Mouse (Mus musculus): ENCODE measurements around the gene 1700030K09Rik.

1700030K09Rik gene

DNA sequence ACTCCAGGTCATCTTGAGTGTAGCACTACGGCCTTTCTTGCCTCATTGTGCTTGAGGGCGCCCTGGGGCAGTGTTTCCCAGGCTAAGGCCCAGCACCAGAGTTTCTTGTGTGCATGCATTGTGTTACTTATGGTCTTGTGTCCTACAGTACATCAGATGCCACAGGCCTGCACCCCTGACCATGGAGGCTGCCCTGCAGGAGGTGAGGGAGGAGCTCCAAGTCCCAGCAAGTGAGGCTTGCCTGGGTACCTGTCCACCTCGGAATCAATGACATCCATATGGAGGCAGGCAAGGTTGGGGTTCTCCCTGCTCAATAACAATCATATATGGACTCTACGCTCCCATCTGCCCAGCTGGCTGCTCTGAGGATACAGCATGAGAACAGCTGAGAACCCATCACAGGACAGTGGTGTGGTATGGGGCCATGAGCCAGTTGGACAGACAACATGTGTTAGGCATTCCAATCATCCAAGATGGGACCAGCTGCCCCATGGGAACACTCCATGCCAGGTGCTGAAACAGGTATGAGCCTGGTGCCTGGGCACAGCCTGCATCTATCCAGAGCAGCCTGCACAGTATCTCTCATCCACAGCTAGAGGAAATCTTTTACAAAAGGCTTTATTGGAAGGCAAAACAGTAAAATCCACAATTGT lies 16.3 kb downstream of the 1700030K09Rik start:
- no peak for DNase-seq (ENCODE audit: low spot score)

DNA sequence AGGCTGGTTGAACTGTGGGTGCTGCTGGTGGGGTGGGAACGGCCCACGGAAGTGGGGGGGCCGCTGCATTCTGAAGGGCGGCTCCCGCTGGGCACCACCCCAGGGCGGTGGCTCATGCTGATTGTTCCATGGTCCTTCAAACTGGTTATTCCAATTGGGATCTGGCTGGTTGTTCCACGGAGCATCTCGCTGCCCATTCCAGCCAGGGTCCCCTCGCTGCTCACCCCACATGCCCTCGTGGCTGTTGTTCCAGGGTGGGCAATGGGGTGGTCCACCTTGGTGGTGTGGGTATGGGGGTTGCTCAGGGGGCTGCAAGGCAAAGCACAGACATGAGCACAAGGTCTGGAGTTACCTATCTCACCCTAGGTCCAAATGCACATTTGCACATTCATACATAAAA lies 20.5 kb downstream of the 1700030K09Rik start:
- no peak for DNase-seq (ENCODE audit: low spot score)

DNA sequence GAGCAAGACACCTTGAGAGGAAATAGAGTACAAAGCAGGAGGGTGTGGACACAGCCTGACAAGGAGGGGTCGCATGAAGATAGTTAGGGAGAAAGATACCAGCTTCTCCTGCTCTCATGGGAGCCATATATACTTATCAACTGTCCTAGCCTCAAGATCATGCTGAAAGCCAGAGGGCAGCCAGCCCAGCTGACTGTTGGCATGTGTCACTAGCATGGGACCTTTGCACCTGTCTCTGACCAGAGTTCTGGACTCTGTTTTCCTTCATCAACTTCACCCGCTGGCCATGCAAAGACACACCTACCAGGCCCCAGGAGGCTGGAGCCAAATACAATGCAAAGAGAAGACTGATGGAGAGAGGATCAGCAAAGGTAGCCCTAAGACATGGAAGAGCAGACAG lies 25.6 kb downstream of the 1700030K09Rik start:
- no peak for DNase-seq (ENCODE audit: low spot score)

DNA sequence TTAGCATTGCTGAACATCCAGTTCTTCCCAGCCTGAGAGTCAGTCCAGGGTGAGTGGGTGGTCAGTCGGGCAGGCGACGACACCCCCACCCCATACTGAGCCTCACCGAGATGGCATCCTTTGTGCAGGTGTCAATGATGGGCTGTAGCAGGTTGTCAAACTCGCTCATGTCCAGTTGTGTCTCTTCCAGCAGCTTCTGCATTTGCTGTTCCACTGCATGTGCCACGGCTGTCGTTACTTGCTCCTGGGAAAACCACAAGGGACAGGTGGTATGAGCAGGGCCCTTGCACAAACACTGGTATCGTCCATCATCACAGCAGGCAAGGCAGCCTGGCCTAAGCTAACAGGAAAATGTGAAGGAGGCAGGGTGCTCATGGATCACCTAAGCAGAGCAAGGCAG lies 26.3 kb downstream of the 1700030K09Rik start:
- no peak for DNase-seq (ENCODE audit: low spot score)

DNA sequence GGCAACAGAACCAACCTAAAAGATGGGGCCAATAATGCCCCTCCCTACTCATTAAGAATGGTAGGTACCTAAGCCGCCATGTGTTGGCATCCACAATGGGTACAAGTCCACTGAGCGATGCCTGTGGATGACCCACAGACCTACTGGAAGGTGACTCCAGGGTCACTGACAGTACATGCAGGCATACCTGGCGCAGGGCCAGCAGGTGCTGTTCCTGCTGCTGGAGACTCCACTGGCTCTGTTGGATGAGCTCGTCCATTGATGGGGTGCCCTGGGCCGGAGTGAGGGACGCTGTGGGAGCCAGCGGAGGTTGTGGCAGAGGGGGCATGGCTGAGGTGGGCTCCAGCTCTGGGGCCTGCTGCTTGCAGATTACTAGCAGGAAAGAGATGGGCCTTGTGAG lies 27.0 kb downstream of the 1700030K09Rik start:
- DNase-seq (ENCODE audit: low spot score): no peak

DNA sequence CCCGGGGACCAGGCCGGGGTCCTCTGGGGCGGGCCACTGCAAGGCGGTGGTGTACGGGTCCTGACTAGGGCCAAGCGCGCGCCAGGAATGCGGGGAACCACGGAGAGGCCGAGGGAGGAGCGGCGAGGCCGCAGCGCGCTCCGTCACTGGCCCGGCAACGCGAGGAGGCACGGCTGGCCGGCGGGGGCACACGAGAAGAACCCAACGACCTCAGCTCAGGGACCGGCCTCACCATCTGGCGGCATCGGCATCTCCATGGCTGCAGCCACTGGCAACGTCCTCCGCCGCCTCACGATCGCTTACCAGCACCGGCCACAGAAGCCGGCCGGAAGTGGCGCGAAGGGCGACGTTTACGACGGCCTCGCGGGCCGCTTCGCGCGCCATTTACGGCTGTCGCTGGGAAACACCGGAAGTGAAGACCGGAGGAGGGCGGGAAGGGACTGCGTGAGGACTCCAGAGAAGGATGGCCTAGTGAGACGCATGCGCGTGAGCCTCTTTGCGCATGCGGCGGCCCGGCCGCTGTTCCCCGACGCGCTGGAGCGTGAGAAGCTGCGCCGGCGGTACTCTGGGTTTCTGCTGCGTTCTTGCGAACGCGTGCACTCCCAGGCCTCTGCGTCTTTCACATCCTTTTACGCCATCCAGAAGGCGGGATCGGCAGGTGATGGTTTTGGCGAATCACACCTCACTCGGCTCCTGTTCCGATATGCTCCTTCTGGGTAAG lies 31.3 kb downstream of the 1700030K09Rik start, which contains the start of gene Cherp:
Cherp (minus strand) TSS at position 401 of the 721 bp plus-strand sequence.
- DNase-seq (ENCODE audit: low spot score): peak; percentile 98

DNA sequence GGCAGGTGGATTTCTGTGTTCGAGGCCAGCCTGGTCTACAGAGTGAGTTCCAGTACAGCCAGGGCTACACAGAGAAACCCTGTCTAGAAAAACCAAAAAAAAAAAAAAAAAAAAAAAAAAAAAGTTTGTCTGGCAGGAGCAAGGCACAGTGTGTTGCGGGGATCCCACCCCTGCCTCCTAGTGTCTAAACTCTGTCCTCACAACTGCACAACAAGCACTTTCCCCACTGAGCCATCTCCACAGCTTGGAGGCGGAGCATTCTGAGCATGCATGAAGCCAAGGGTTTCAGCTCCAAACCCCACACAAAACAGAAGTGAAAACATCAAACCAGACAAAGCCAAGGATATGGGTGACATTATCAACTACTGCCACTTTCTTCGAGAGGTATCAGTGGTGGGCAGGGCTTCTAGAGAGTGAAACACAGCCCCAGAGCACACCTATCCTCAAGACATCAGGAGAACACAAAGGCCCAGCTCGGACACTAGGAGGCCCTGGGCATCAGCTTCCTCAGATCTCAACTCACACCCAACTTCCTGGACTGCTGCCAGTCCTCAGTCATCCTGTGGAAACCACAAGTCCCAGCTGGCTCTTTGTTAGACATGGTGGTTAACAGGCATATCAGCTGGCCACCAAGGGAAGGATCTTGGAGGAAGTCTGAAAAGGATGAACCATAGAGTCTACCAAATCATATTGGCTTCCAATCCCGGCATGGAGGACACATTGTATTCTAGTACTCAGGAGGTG lies 41.9 kb downstream of the 1700030K09Rik start:
- peak; percentile 53 for DNase-seq (ENCODE audit: low spot score)

DNA sequence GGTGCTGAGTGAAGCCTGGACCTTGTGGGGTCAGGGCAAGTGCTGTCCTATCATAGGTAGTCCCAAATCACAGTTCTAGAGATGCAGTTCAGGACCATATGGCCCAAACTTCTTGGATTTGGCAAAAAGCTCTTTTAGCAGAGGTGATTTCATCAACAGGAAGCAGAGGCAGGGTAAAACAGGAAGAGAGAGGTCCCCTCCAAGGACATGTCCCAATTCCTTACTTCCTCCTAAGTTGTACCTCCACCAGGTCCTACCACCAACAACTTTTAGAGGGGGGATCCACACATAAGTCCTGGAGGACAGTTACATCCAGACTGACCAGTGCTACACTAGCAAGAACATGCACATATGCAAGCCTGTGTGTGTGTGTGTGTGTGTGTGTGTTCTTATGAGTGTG lies 43.3 kb downstream of the 1700030K09Rik start:
- no peak for DNase-seq (ENCODE audit: low spot score)

DNA sequence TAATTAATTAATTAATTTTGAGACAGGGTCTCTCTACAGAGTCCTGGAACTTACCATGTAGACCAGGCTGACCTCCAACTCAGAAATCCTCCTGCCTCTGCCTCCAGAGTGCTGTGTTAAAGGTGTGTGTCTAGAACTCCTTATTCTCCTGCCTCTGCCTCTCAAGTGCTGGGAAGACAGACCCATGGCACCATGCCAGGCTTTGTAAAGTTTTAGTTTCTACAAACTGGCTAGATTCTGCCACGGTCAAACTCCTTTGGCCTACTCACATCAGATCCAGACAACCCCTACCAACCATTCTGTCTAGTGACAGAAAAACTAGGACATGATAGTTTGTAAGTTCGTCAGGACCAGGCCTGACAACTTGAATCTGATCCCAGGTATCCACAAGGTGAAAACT lies 47.3 kb downstream of the 1700030K09Rik start:
- DNase-seq (ENCODE audit: low spot score): no peak

DNA sequence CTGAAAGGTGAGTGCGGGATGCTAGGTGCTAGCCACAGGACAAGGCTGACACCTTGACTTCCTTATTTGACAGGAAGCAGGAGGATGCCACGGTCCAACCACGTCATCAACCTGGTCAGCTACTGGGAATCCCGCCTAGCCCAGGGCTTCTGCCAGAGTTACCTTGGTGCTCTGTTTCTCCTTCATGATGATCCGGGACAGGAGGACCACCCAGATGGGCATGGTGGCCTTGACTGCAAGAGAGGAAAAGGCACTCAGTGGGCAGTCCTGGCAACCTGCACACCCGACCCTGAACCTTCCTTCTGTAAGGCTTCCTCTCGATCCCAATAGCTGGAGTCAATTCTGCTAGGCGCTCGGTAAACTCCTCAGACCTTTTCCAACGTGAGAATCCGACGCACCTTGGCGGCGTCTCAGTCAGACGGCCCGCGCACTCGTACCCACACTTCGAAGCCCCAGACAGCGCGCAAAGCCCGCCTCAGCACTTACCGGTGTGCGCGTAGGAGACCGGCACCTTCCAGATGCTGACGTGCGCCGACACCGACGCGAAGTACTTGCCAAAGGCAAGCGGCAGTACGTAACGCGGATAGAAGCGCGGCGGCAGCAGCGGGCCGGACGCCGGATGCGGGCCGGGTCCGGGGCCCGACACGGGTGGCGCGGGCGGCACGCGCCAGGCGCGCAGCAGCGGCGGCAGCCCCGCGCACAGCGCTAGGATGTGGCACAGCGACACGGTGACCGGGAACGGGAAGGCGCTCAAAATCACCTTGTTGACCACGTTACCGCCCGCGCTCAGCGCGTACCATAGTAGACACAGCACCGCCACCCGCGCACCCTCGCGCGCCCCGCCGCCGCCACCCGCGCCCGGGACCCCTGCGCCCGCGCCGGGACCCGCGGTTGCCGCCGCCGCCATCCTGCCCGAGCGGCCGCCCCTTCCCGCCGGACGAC lies 48.3 kb downstream of the 1700030K09Rik start, which contains the start of gene Slc35e1:
Slc35e1 (minus strand) TSS at position 935 of the 942 bp plus-strand sequence.
- DNase-seq (ENCODE audit: low spot score): no peak

DNA sequence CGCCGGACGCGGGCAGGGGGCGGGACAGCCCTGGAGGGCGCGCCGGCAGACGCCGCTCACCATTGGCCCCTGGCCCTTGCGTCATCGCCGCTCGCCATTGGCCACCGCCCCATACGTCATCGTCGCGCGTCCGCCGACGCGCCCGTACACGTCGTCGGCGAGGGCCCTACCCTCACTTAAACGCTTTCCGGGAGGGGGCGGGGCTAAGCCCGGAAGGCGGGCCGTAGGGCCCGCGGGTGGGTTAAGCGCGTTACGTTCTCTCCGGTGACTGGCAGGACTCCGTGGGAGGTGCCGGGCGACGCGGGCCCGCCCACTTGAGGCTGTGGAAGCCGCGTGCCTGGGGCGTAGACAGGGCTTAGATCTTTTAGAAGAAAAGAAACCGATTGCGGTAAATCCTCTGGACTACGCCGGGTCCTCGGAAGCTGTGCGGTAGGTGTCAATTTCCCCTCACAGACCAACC lies 49.0 kb downstream of the 1700030K09Rik start:
- DNase-seq (ENCODE audit: low spot score): peak; percentile 99

DNA sequence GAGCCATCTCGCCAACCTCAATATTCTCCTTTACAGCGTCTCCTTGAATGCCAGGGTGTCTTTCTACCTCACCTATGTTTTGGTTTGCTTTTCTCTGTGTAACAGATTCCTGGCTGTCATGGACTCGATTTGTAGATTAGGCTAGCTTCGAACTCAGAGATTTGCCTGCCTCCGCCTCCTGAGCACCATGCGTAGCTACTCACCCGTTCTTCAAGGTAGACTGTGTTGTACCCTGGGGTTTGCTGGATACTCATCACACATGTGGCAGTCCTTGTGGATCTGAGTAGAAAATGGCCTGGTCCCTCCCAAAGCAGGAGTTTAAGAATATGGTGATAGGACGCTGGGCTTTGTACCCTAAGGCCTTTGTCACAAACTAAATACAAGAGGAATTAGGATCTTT lies 49.7 kb downstream of the 1700030K09Rik start:
- DNase-seq (ENCODE audit: low spot score): no peak

DNA sequence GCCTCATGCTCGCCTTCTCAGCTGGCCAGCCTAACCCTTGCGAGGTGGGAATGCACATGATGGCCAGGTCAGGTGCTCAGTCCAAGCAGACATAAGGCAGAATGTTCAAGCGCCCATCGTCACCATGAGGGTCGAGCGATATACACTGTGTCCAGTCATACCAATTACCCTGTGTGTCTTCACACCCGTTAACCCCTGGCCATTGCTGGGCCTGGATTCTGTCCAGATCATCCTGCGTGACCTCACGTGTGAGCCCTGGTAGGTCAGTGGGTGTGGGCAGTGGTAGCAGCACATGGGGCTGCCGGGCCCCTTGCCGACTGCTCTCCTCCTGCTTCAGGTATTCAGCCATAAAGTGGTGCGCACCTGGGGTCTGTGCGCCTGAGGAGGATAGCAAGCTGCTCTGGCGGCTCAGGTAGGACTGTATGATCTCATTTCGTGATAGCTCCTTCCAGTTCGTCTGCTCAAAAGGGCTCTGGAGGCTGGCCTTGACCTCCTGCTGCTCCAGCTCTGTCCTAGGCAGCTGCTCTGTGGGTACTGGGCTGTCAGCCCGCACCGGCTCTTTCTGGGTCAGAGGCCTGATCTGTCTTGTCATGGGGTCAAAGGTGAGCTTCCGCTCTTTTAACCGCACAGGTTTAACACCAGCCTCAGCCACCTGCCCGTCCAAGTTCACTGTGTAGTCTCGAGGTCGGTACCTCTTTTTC lies 51.9 kb downstream of the 1700030K09Rik start:
- DNase-seq (ENCODE audit: low spot score): no peak

DNA sequence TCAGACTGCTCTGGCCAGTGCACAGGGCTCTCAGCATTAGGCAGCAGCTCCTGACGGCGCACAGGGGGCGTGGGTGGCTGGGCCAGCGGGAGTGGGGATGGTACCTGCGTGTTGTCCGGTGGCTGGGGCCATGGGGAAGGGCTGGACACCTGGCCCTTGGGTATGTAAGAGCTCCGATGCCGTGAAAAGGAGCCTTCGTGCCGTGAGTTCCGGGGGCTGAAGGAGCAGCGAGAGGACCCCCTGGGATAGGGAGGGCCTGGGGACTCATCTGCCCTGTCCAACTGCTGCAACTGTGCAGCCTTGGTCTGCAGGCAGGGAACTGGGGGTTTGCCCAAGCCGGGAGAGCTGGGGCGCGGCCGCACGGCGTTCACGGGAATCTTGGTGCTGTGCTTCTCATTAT lies 52.5 kb downstream of the 1700030K09Rik start:
- no peak for DNase-seq (ENCODE audit: low spot score)

DNA sequence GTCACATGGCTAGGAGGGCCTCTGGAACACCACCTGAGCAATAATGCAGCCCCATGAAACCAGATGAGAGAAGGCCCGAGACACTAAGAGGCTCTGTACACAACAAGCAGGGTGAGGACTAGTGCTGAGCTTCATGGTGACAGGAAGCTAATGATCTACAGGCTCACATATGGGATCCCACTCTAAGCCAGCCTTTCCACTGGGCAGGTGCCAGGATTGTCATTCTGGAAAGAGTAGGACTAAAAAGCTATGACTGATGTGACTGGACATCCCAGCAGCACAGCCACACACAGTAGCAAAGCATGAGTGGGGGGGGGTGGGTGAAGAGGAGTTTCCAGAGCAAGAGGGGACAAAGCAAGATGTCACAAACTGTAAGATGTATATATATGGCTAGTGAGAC lies 54.2 kb downstream of the 1700030K09Rik start:
- no peak for DNase-seq (ENCODE audit: low spot score)

DNA sequence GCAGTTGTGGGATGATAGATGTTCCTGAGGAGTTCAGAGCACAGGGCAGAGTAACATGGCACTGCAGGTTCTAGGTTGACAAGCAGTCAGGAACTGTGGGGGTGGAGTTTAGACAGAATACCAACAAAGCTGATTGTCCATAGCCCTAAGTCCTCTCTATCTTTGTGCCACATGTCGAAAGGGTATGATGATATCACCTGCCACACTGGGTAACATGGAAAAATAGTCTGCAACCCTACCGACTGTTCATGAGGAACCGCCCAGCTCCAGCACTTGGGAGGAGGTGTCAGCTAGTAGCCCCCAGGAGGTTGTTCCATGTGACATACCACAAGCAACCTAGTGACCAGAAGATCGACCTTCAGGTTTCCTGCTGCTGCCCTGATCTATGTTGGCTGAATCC lies 54.8 kb downstream of the 1700030K09Rik start:
- DNase-seq (ENCODE audit: low spot score): no peak

DNA sequence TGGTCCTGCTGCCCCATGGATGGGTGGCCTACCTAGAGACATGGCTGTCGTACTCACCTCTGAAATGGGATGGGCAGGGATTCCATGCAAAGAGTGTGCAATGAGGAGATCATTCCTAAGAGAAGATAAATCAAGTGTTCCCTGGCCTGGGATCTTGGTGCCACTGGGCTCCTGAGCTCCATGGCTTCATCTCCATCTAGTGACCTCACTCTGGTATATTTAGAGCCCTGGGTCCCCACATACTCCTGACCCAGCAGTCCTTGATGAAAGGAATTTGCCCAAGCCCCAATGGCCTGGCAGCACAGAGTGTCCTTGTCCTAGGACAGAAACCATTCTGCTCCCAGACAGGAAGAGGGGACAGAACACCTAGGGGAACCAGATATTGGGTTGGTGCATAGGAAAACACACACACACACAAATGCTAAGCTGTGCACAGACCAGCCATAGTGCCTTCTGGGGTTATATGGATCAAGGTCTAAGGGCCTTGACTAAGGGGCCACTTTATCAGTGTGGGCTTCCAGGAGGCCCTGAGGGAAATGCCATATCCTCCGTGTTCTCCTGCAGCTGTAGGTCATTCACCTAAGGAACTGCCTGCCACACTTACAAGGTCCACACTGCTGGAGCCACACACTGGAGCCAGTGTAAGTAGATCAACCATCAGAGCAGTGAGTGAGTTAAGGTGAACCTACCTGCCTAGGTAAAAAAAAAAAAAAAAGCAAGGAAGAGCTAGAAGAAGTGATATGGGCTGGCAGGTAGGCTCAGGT lies 56.0 kb downstream of the 1700030K09Rik start:
- no peak for DNase-seq (ENCODE audit: low spot score)

DNA sequence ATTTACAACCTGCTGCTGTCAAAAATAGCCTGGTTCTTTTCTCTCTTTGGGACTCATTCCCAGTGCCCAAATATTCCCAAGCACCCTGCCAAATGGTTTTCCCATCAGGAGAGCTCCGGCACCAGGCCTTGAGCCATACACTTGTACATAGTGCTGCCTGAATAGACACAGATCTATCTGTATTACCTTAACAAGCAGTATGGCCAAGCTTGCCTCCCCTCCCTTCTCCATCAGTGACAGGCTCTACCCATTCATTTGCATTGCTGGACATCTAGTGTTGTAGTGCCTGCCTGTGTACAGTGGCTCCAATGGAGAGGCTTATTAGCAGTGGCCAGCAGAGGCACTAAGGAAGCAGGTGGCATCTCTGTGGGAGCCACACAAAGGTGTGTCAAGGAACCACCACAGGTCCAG lies 56.8 kb downstream of the 1700030K09Rik start:
- no peak for DNase-seq (ENCODE audit: low spot score)

DNA sequence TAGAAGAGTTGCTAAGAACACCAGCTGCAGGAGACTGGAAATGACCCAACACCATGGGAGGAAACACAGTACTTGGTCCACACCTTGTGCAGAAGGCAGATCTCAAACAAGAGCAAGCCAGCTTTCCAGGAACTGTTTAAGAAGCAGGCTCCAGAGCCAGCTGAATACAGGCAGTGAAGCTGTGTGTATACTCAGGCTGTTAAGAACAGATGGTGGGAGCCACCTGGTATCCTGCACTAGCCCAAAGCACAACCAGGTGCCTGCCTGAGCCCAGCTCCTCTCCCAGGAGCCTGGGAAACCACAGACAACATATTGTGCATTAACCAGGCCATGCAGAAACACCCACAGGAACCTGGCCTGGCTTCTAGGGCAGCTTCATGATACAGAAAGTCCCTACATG lies 60.5 kb downstream of the 1700030K09Rik start:
- DNase-seq (ENCODE audit: low spot score): peak; percentile 62

DNA sequence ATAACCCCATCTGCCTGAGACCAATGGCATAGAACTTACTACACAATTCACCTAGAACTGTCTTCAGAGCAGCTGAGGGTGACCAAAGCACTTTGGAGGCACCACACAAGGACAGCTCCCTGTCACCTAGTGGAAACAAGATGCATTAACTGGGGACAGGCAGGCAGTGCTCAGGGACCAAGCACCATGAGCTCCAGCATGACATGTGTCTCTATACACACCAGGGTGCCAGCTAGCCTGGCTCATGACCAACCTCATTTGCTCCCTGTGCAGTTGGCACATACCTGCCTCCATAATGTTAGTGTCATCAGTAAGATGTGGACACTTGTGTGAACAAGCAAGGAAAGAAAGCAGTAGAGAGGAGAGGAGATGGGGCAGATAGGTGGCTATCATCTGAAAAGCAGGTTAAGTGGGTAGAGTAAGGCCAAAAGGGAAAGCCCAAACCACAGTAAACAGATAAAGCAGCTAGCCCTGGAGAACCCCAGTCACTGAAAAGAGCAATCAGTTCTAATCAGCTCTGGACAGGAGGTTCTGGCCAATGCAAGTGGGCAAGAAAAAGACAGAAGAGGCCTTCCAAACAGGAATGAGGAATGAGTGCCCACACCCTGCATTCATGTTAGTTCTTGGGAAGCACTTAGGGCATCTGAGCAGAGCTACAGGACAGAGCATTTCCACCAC lies 61.1 kb downstream of the 1700030K09Rik start:
- DNase-seq (ENCODE audit: low spot score): no peak

Data from layer of hippocampus, adult 11-12 months (tissue).